Mouse (Mus musculus) embryonic facial prominence, embryonic 14.5 days (tissue): ENCODE measurements around the gene Wfs1. TPM values are rescaled to one million over a fixed set of nuclear protein-coding genes. Genes with fewer than 3 reads are reported as not detected.
A peak's percentile ranks its signal among the peaks of the same experiment; 100 is the strongest.

ENCODE experiments used
- ATAC-seq: fragments of 200-750 bp; cut with Nextera tagmentation; 2 replicates; pipeline ENCODE4 v1.8.0; 2017; ENCODE audit warnings: low read depth, moderate number of reproducible peaks, moderate TSS enrichment
- DNase-seq: peaks from one replicate; pipeline ENCODE4 v3.0.0-alpha.2; 2015; ENCODE audit warnings: low spot score
- H3K27ac ChIP-seq: fragments of 300-500 bp; sonication (generic); replicated peaks from 2 replicates; pipeline ENCODE4 v1.5.1; 2014; ENCODE audit warnings: low read depth, mild to moderate bottlenecking, low read length, moderate library complexity
- H3K27me3 ChIP-seq: fragments of 300-500 bp; sonication (generic); replicated peaks from 2 replicates; pipeline ENCODE4 v1.6.1; 2014; ENCODE audit warnings: low read length; ENCODE audit not compliant: control insufficient read depth, insufficient read depth
- H3K36me3 ChIP-seq: fragments of 300-500 bp; sonication (generic); 2 replicates; pipeline ENCODE4 v1.6.1; 2014; ENCODE audit warnings: low read length, mixed read lengths; ENCODE audit not compliant: control insufficient read depth, insufficient read depth
- H3K4me1 ChIP-seq: fragments of 300-500 bp; sonication (generic); 2 replicates; pipeline ENCODE4 v1.6.1; 2014; ENCODE audit warnings: antibody characterized with exemption, low read length; ENCODE audit not compliant: control insufficient read depth, insufficient read depth
- H3K4me2 ChIP-seq: fragments of 300-500 bp; sonication (generic); 2 replicates; pipeline ENCODE4 v1.6.1; 2014; ENCODE audit warnings: low read depth, mild to moderate bottlenecking, low read length, moderate library complexity, mixed read lengths
- H3K4me3 ChIP-seq: fragments of 300-500 bp; sonication (generic); 2 replicates; pipeline ENCODE4 v1.5.1; 2014; ENCODE audit warnings: low read depth, mild to moderate bottlenecking, low read length
- H3K9ac ChIP-seq: fragments of 300-500 bp; sonication (generic); 2 replicates; pipeline ENCODE4 v1.6.1; 2014; ENCODE audit warnings: low read depth, mild to moderate bottlenecking, low read length, moderate library complexity, mixed read lengths
- H3K9me3 ChIP-seq: fragments of 300-500 bp; sonication (generic); 2 replicates; pipeline ENCODE4 v1.6.1; 2016; ENCODE audit warnings: low read length; ENCODE audit not compliant: control insufficient read depth
- WGBS: fragments of 180-500 bp; shearing (Covaris S2); extraction: QIAGEN DNeasy Blood & Tissue Kit; methylation state at CpG from one replicate; pipeline ENCODE4 v1.1.7; 2014; 5-methylcytosine and 5-hydroxymethylcytosine counted together
- polyA plus RNA-seq: library from polyadenylated mRNA; unstranded; fragments of >200 nt; fragmentation: Nextera tagmentation; extraction: Ambion mirVana; gene quantifications from 2 replicates; pipeline ENCODE4 v1.2.1, GENCODE M21; 2014

The Wfs1 gene
- 13.3 and 13.5 TPM in 2 replicates for polyA plus RNA-seq

- DNase-seq = peak; percentile 99
- Histone ChIP-seq H3K27ac (no peak within 1 kb of the TSS), H3K9me3 (no peaks in the 10 kb centered on the region), H3K4me1 (no peaks in the 10 kb centered on the region), H3K36me3 (no peaks in the 10 kb centered on the region), H3K4me2 (peak within 1 kb of the TSS; percentile 98), H3K9ac (peak within 1 kb of the TSS; percentile 75), H3K27me3 (no peaks in the 10 kb centered on the region), H3K4me3 (peak within 1 kb of the TSS; percentile 71)
- under 1% methylated on average over 40 of the region's 60 CpGs for WGBS
- ATAC-seq = peak; percentile 99
Observed at GRCm38 (mm10) chr5:36988781-36989624, at the start of gene Wfs1. TSS of gene Wfs1 (minus strand) at chr5:36989205.

GRCm38 (mm10) chr5:37036884-37037283, 47.9 kb upstream of the Wfs1 start:
- 77% methylated on average over 3 of the region's 3 CpGs for WGBS
- Histone ChIP-seq H3K27me3 (peaks cover 5% of the 10 kb centered on the region), H3K9me3 (no peaks in the 10 kb centered on the region), H3K9ac (no peak overlapping the region), H3K4me2 (no peak overlapping the region), H3K4me3 (no peak overlapping the region), H3K27ac (no peak overlapping the region), H3K36me3 (no peaks in the 10 kb centered on the region), H3K4me1 (no peaks in the 10 kb centered on the region)
- ATAC-seq = no peak
- no peak for DNase-seq

DNA sequence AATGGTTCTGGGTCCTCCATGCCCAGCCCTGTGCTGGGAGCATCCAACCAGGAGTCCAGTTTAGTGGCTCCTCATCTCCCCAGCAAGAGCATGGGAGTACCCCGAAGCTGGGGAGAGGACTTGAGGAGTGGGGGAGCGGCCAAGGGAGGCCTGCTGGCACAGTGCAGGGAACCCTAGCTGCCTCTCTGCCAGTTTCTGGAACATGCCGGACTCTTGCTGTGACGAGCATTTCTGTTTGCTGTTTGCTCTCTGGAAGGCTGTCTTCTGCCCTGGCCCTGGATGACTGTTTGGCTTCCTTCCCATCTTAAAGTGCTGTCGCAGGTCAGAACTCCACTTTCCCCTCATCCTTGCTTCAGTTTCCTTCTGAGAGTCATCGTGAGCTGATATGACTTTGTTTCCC, 46.9 kb upstream of the Wfs1 start:
- H3K4me3 ChIP-seq = no peak overlapping the region
- no peaks in the 10 kb centered on the region for H3K9me3 ChIP-seq
- no peak for ATAC-seq
- H3K36me3 ChIP-seq = no peaks in the 10 kb centered on the region
- H3K4me2 ChIP-seq = no peak overlapping the region
- no peak overlapping the region for H3K27ac ChIP-seq
- no peak overlapping the region for H3K9ac ChIP-seq
- WGBS = 82% methylated on average over 6 of the region's 6 CpGs
- DNase-seq = no peak
- H3K4me1 ChIP-seq = no peaks in the 10 kb centered on the region
- H3K27me3 ChIP-seq = peaks cover 15% of the 10 kb centered on the region

DNA sequence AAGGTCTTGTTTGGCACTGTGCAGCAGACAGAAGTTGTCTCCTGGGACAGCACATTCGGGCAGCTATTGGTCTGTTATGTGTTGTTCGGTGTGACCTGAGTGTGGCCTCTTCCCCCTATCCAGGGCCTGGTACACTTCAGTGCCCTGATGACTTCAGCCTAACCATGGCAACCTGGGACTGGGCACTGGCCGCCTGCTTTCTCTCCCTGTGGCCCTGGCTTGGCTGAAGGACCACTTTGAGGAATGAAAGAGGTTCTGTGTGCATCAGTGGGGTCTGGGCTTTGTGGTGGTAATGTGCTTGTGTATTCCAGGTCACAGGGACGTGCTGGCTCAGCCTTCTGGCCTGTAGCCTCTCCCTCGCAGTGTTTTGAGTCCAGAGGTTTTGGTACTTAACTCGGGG, 46.2 kb upstream of the Wfs1 start:
- Histone ChIP-seq H3K27ac (no peak overlapping the region), H3K36me3 (no peaks in the 10 kb centered on the region), H3K4me1 (no peaks in the 10 kb centered on the region), H3K27me3 (peaks cover 22% of the 10 kb centered on the region), H3K9me3 (no peaks in the 10 kb centered on the region), H3K9ac (no peak overlapping the region), H3K4me2 (no peak overlapping the region), H3K4me3 (no peak overlapping the region)
- no peak for DNase-seq
- no peak for ATAC-seq
- 80% methylated on average over 6 of the region's 6 CpGs for WGBS

DNA sequence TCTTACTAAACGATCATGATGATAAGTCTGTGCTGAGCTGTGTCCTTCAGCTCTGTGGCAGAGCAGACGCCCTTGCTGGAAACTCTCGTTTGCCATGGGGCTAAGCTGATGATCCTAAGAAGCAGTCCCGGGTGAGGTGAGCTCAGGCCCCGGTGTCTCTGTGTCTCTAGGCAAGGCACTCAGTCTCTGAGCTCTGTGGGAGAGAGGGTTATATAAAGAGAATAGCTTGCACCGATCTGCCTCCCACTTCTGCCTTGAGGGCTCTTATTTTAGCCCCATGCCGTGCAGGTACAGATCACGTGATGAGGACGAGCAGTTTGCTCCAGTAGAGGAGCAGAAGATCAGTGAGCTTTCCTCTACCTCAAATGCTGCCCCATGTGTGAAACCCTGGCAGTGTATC, 41.7 kb upstream of the Wfs1 start:
- H3K27me3 ChIP-seq = peaks cover 63% of the 10 kb centered on the region
- ATAC-seq = no peak

GRCm38 (mm10) chr5:37029326-37029905, 40.4 kb upstream of the Wfs1 start:
- peaks cover 71% of the 10 kb centered on the region for H3K27me3 ChIP-seq
- 0 out of 2 replicates have a peak, but pooled peaks cover 9% of the 10 kb centered on the region for H3K4me1 ChIP-seq
- no peak overlapping the region for H3K27ac ChIP-seq
- 2% methylated on average over 17 of the region's 17 CpGs for WGBS
- peak overlapping the region; percentile 58 for H3K4me3 ChIP-seq
- H3K9me3 ChIP-seq = no peaks in the 10 kb centered on the region
- no peak for DNase-seq
- H3K4me2 ChIP-seq = peak overlapping the region; percentile 99
- ATAC-seq = no peak
- no peaks in the 10 kb centered on the region for H3K36me3 ChIP-seq
- no peak overlapping the region for H3K9ac ChIP-seq

More for the DNA sequence above, 41.7 kb upstream of the Wfs1 start:
- no peak overlapping the region for H3K4me2 ChIP-seq
- H3K4me1 ChIP-seq = 0 out of 2 replicates have a peak, but pooled peaks cover 9% of the 10 kb centered on the region
- no peak overlapping the region for H3K27ac ChIP-seq
- no peak for DNase-seq
- H3K36me3 ChIP-seq = no peaks in the 10 kb centered on the region
- H3K9ac ChIP-seq = no peak overlapping the region
- 49% methylated on average over 9 of the region's 9 CpGs for WGBS
- H3K4me3 ChIP-seq = no peak overlapping the region
- no peaks in the 10 kb centered on the region for H3K9me3 ChIP-seq

DNA sequence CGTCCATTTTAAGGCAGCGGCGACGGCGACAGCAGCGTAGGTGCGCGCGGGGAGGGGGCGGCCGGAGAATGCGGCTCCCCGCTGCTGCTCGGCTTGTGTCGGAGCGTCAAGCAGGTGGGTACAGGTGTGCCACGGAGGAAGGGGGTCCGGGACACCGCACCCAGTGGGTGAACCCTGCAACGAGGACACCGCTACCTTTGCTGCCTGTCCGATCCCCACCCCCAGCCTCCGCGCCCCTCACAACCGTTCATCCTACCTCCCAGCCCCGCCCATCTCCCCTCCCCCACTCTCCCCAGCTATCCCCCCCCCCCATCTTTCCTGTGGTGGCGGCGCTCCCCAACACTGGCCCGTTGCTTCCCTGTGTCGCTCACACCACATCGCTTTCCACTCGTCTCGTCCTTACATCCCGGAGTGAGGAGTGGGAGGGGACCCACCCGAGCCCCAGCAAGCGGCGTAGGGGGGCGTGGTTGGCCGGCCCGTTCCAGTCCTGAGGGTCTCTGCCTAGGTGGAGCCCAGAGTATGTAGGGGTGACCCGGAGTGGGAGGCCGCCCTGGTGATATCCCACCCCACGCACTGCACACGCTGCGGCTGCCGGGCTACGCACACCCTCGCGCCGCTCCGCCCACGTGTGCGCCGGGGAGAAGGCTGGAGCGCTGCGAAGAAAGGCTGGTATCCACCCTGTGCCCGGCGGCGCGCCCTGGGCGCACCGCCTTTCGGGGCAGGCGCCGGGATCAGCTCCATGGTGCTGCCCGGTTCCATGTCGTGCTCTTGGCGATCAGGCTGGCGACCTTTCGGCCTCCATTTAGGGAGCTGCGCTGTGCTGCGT, 39.7 kb upstream of the Wfs1 start:
- H3K4me2 ChIP-seq = peak overlapping the region; percentile 99
- 0 out of 2 replicates have a peak, but pooled peaks cover 9% of the 10 kb centered on the region for H3K4me1 ChIP-seq
- peak; percentile 71 for ATAC-seq
- no peaks in the 10 kb centered on the region for H3K9me3 ChIP-seq
- no peak overlapping the region for H3K27ac ChIP-seq
- no peak for DNase-seq
- 1% methylated on average over 38 of the region's 72 CpGs for WGBS
- H3K27me3 ChIP-seq = peaks cover 73% of the 10 kb centered on the region
- H3K4me3 ChIP-seq = peak overlapping the region; percentile 58
- peak overlapping the region; percentile 45; the same call in 1 of the 2 replicates for H3K9ac ChIP-seq
- no peaks in the 10 kb centered on the region for H3K36me3 ChIP-seq

GRCm38 (mm10) chr5:37028104-37028485, 39.1 kb upstream of the Wfs1 start:
- DNase-seq = peak; percentile 48
- ATAC-seq = peak; percentile 90
- Histone ChIP-seq H3K9ac (peak overlapping the region; percentile 45; the same call in 1 of the 2 replicates), H3K4me1 (0 out of 2 replicates have a peak, but pooled peaks cover 9% of the 10 kb centered on the region), H3K4me2 (peak overlapping the region; percentile 99), H3K27ac (no peak overlapping the region), H3K4me3 (peak overlapping the region; percentile 58), H3K36me3 (no peaks in the 10 kb centered on the region), H3K27me3 (peaks cover 73% of the 10 kb centered on the region), H3K9me3 (no peaks in the 10 kb centered on the region)
- under 1% methylated on average over 23 of the region's 37 CpGs for WGBS
